In genomic region chr5:34530687-34531086, GRCm38 (mm10) we compare ENCODE assay signal across 13 mouse cellular contexts. TPM values are rescaled to one million over a fixed set of nuclear protein-coding genes. Genes with fewer than 3 reads are reported as not detected.
DNase-seq lines count a peak whose midpoint lies in the region; ATAC-seq and TF ChIP-seq lines count a peak whose summit lies in the region.
"Had no signal": no experiment of that assay in that cellular context is flagged by ENCODE, and none has a peak within 500 bp of the region (broad histone marks: within the 10 kb centered on the region; RNA-seq: fewer than 3 reads in every experiment).

No protein-coding gene starts in this region.

- DNase-seq in lung, postnatal 10 days: peak; percentile 38
- DNase-seq in lung, postnatal 36 days: no peak
- DNase-seq in adrenal gland, postnatal 36 days: peak; percentile 66 to 75
- peak; percentile 29 for DNase-seq in kidney, postnatal 14 days
- DNase-seq in gastrocnemius, postnatal 25 days: no peak
- DNase-seq: heart, adult 18-20 months; lung, embryonic 14.5 days; right cerebral cortex, adult 18-20 months; thymus, postnatal 4 days had no signal

- H3K4me2 ChIP-seq in forebrain, embryonic 15.5 days (replicated peaks): no peak overlapping the region
- H3K4me2 ChIP-seq: lung, embryonic 14.5 days; midbrain, embryonic 15.5 days; neural tube, embryonic 15.5 days had no signal

- H3K27ac ChIP-seq in small intestine, adult 2 months (ENCODE audit: insufficient read depth, low read depth, low read length): peak overlapping the region; percentile 82
- no peak overlapping the region for H3K27ac ChIP-seq in forebrain, embryonic 15.5 days (replicated peaks)
- H3K27ac ChIP-seq: midbrain, embryonic 15.5 days; neural tube, embryonic 15.5 days had no signal

- no peaks in the 10 kb centered on the region for H3K27me3 ChIP-seq in small intestine, adult 2 months (ENCODE audit: control insufficient read depth, insufficient read depth, low read length)
- H3K27me3 ChIP-seq in forebrain, embryonic 15.5 days: no peaks in the 10 kb centered on the region
- H3K27me3 ChIP-seq: midbrain, embryonic 15.5 days; neural tube, embryonic 15.5 days had no signal

- 24% methylated on average over 4 of the region's 4 CpGs for WGBS in small intestine, adult 2 months
- 67% methylated on average over 4 of the region's 4 CpGs for WGBS in forebrain, embryonic 15.5 days

- ATAC-seq in forebrain, embryonic 15.5 days (replicated peaks): no peak
- ATAC-seq: midbrain, embryonic 15.5 days had no signal

- peaks cover 51% of the 10 kb centered on the region for H3K4me1 ChIP-seq in small intestine, adult 2 months (ENCODE audit: control insufficient read depth, insufficient read depth, insufficient read length, low read length)
- H3K4me1 ChIP-seq in forebrain, embryonic 15.5 days: no peaks in the 10 kb centered on the region

- H3K9ac ChIP-seq in forebrain, embryonic 15.5 days (replicated peaks): no peak overlapping the region
- H3K9ac ChIP-seq: lung, embryonic 14.5 days; midbrain, embryonic 15.5 days; neural tube, embryonic 15.5 days had no signal

- TF ChIP-seq POLR2A in small intestine, adult 2 months (IDR thresholded peaks at IDR 0.05; ENCODE audit: low read depth, low read length): no peak

- TF ChIP-seq CTCF in small intestine, adult 2 months (IDR thresholded peaks at IDR 0.05; ENCODE audit: extremely low read depth, insufficient read length, insufficient replicate concordance, low read depth, low read length): no peak

- no peaks in the 10 kb centered on the region for H3K36me3 ChIP-seq in small intestine, adult 2 months (ENCODE audit: control insufficient read depth, insufficient read depth, low read length)
- no peaks in the 10 kb centered on the region for H3K36me3 ChIP-seq in forebrain, embryonic 15.5 days
- H3K36me3 ChIP-seq: midbrain, embryonic 15.5 days; neural tube, embryonic 15.5 days had no signal

- H3K4me3 ChIP-seq in small intestine, adult 2 months (ENCODE audit: low read depth, low read length): no peak overlapping the region
- H3K4me3 ChIP-seq in forebrain, embryonic 15.5 days: no peak overlapping the region
- H3K4me3 ChIP-seq: midbrain, embryonic 15.5 days; neural tube, embryonic 15.5 days had no signal

- H3K9me3 ChIP-seq in forebrain, embryonic 15.5 days: no peaks in the 10 kb centered on the region
- H3K9me3 ChIP-seq: midbrain, embryonic 15.5 days; neural tube, embryonic 15.5 days had no signal

RNA-seq across cellular contexts. Expression of gene Sh3bp2, which starts 5.0 kb away (rescaled TPM):
- total RNA-seq in adrenal gland, postnatal 36 days (2021): 10 to 100 TPM; 15.4 to 17.3 TPM
- polyA plus RNA-seq in small intestine, adult 2 months (2012; rRNA removed): 5.0 and 12.4 TPM in 2 replicates
- total RNA-seq in gastrocnemius, postnatal 25 days (2021): 1 to 10 TPM; 1.1 to 1.2 TPM
- 21.2 and 24.4 TPM in 2 replicates for polyA plus RNA-seq in forebrain, embryonic 15.5 days (2015; fragmentation: Nextera tagmentation; extraction: Ambion mirVana)

RNA-seq across cellular contexts. Expression of gene Tnip2, which starts 16.9 kb away (rescaled TPM):
- 10 to 100 TPM; 15.0 to 16.8 TPM for total RNA-seq in adrenal gland, postnatal 36 days (2021)
- 7.2 and 13.8 TPM in 2 replicates for polyA plus RNA-seq in small intestine, adult 2 months (2012; rRNA removed)
- 1 to 10 TPM; 2.1 to 2.3 TPM for total RNA-seq in gastrocnemius, postnatal 25 days (2021)
- 6.4 and 7.0 TPM in 2 replicates for polyA plus RNA-seq in forebrain, embryonic 15.5 days (2015; fragmentation: Nextera tagmentation; extraction: Ambion mirVana)

RNA-seq across cellular contexts. Expression of gene Add1, which starts 42.8 kb away (rescaled TPM):
- total RNA-seq in adrenal gland, postnatal 36 days (2021): 100 to 1,000 TPM; 141 to 156 TPM
- polyA plus RNA-seq in small intestine, adult 2 months (2012; rRNA removed): 42.7 and 160 TPM in 2 replicates
- total RNA-seq in gastrocnemius, postnatal 25 days (2021): 10 to 100 TPM; 61.8 to 68.6 TPM
- polyA plus RNA-seq in forebrain, embryonic 15.5 days (2015; fragmentation: Nextera tagmentation; extraction: Ambion mirVana): 205 and 222 TPM in 2 replicates

Comparison
In these comparisons a context has a peak if more than half of its experiments do, and no peak if none do; other contexts are left out.
1. DNase-seq: peak in lung, postnatal 10 days (single experiment), adrenal gland, postnatal 36 days (2 of 2) and kidney, postnatal 14 days (single experiment); none in lung, postnatal 36 days (single experiment) and gastrocnemius, postnatal 25 days (single experiment).
2. RNA of gene Sh3bp2, which starts 5.0 kb away (total RNA-seq): 15.4 to 17.3 TPM in adrenal gland, postnatal 36 days; 1.1 to 1.2 TPM in gastrocnemius, postnatal 25 days; every median in the first group is over 4 times any median in the second.
3. RNA of gene Tnip2, which starts 16.9 kb away (total RNA-seq): 15.0 to 16.8 TPM in adrenal gland, postnatal 36 days; 2.1 to 2.3 TPM in gastrocnemius, postnatal 25 days; every median in the first group is over 4 times any median in the second.